Mouse (Mus musculus) cerebellum, adult (tissue): ENCODE results near the gene Pgk1.

Source experiments
- ATAC-seq: cut with Nextera tagmentation; 2 replicates; pipeline ENCODE4 v1.9.2; 2017; ENCODE audit warnings: mild to moderate bottlenecking, moderate library complexity, mixed read lengths; ENCODE audit not compliant: insufficient number of reproducible peaks, low FRiP score, low TSS enrichment

The Pgk1 gene

GRCm38 (mm10) chrX:106209100-106209499 is 22.2 kb downstream of the Pgk1 start:
- no peak for ATAC-seq

GRCm38 (mm10) chrX:106219171-106220032 is 32.5 kb downstream of the Pgk1 start:
- ATAC-seq: peak; percentile 97

GRCm38 (mm10) chrX:106221058-106221457 is 34.2 kb downstream of the Pgk1 start, which contains the start of gene Taf9b:
Taf9b (minus strand) TSS chrX:106221158.
- ATAC-seq: no peak
